Mouse (Mus musculus) CH12.LX (cell line): Measurements from ENCODE around the gene Tshz2. TPM values are rescaled to one million over a fixed set of nuclear protein-coding genes. Genes with fewer than 3 reads are reported as not detected.

Source experiments
- DNase-seq: peaks from one replicate; pipeline ENCODE4 v3.0.0-alpha.2; 2013; ENCODE audit errors: extremely low read depth
- H3K27ac ChIP-seq: 2 replicates; pipeline ENCODE4 v1.5.1; 2012; ENCODE audit warnings: low read depth, mild to moderate bottlenecking, control low read depth, moderate library complexity; ENCODE audit not compliant: insufficient read depth
- H3K27me3 ChIP-seq: replicated peaks from 2 replicates; pipeline ENCODE3; 2012; ENCODE audit warnings: inconsistent platforms
- H3K36me3 ChIP-seq, 2 experiments: replicated peaks in 1 of 2; 2 replicates each; pipeline versions ENCODE3 to v1.6.1; 2012; ENCODE audit warnings: inconsistent platforms in 1 of 2, low read length in 1 of 2, mild to moderate bottlenecking in 1 of 2, mixed read lengths in 1 of 2, moderate library complexity in 1 of 2; ENCODE audit not compliant: control insufficient read depth in 1 of 2, insufficient read depth in 1 of 2
- H3K4me1 ChIP-seq, 2 experiments: 2 replicates each; pipeline ENCODE4 v1.6.1; 2012; ENCODE audit warnings: inconsistent platforms in 1 of 2, moderate library complexity in 1 of 2; ENCODE audit not compliant: insufficient read depth in 2 of 2, control insufficient read depth in 1 of 2
- H3K4me2 ChIP-seq: 2 replicates; pipeline ENCODE4 v1.6.1; 2012; ENCODE audit warnings: low read depth, mild to moderate bottlenecking, control low read depth; ENCODE audit not compliant: poor library complexity, insufficient read depth, severe bottlenecking
- H3K4me3 ChIP-seq, 3 experiments: fragments of 150-350 bp in 1 of 3; sonication (generic) in 1 of 3; replicated peaks in 1 of 3; 2 replicates each; pipeline versions ENCODE3 to v1.5.1; 2011 to 2012; ENCODE audit warnings: low read depth in 2 of 3, low read length in 2 of 3, mild to moderate bottlenecking in 2 of 3, moderate library complexity in 2 of 3, control low read depth in 1 of 3, improper control_type of control experiment in 1 of 3, inconsistent platforms in 1 of 3, mixed read lengths in 1 of 3; ENCODE audit not compliant: poor library complexity in 1 of 3
- H3K79me2 ChIP-seq: replicated peaks from 2 replicates; pipeline ENCODE4 v1.6.1; 2012; ENCODE audit warnings: mild to moderate bottlenecking, moderate library complexity; ENCODE audit not compliant: control insufficient read depth, poor library complexity, insufficient read depth, severe bottlenecking; ENCODE audit errors: extremely low read depth
- H3K9ac ChIP-seq: 2 replicates; pipeline ENCODE4 v1.6.1; 2012; ENCODE audit warnings: low read depth, mild to moderate bottlenecking, control low read depth, moderate library complexity; ENCODE audit not compliant: insufficient read depth
- H3K9me3 ChIP-seq: replicated peaks from 2 replicates; pipeline ENCODE3; 2012; ENCODE audit warnings: low read length, inconsistent platforms, mixed read lengths
- CHD2 ChIP-seq: IDR thresholded peaks from 2 replicates; pipeline ENCODE4 v1.6.1; 2011; ENCODE audit warnings: low read length, improper control_type of control experiment
- GABPA ChIP-seq: IDR thresholded peaks from 2 replicates; pipeline ENCODE4 v1.6.1; 2012; ENCODE audit warnings: low read depth, low read length, improper control_type of control experiment, inconsistent platforms; ENCODE audit not compliant: insufficient replicate concordance
- HCFC1 ChIP-seq: IDR thresholded peaks from 2 replicates; pipeline ENCODE4 v1.6.1; 2012; ENCODE audit warnings: low read depth, mild to moderate bottlenecking, inconsistent platforms, low read length, improper control_type of control experiment
- JUN ChIP-seq: IDR thresholded peaks from 2 replicates; pipeline ENCODE4 v1.6.1; 2011; ENCODE audit warnings: low read depth, mild to moderate bottlenecking, low read length, improper control_type of control experiment, moderate library complexity; ENCODE audit not compliant: insufficient read depth
- KAT2A ChIP-seq: IDR thresholded peaks from 2 replicates; pipeline ENCODE4 v1.6.1; 2012; ENCODE audit warnings: low read length, improper control_type of control experiment, inconsistent platforms; ENCODE audit not compliant: insufficient replicate concordance
- MAFK ChIP-seq: IDR thresholded peaks from 2 replicates; pipeline ENCODE4 v1.6.1; 2011; ENCODE audit warnings: low read length, improper control_type of control experiment; ENCODE audit not compliant: insufficient replicate concordance
- MAZ ChIP-seq: IDR thresholded peaks from 2 replicates; pipeline ENCODE4 v1.6.1; 2012; ENCODE audit warnings: low read depth, mild to moderate bottlenecking, inconsistent platforms, low read length, improper control_type of control experiment, moderate library complexity
- MXI1 ChIP-seq: IDR thresholded peaks from 2 replicates; pipeline ENCODE4 v1.6.1; 2011; ENCODE audit warnings: mild to moderate bottlenecking, low read depth, low read length, improper control_type of control experiment
- MYC ChIP-seq: IDR thresholded peaks from 2 replicates; pipeline ENCODE4 v1.6.1; 2011; ENCODE audit warnings: low read depth, mild to moderate bottlenecking, improper control_type of control experiment, low read length
- NELFE ChIP-seq: IDR thresholded peaks from 2 replicates; pipeline ENCODE4 v1.6.1; 2011; ENCODE audit warnings: low read depth, low read length, improper control_type of control experiment
- RAD21 ChIP-seq: IDR thresholded peaks from 2 replicates; pipeline ENCODE4 v1.6.1; 2011; ENCODE audit warnings: low read depth, mild to moderate bottlenecking, low read length, improper control_type of control experiment, moderate library complexity
- SIN3A ChIP-seq: IDR thresholded peaks from 2 replicates; pipeline ENCODE4 v1.6.1; 2012; ENCODE audit warnings: low read length, improper control_type of control experiment, inconsistent platforms
- SMC3 ChIP-seq: IDR thresholded peaks from 2 replicates; pipeline ENCODE4 v1.6.1; 2011; ENCODE audit warnings: low read depth, low read length, improper control_type of control experiment
- TBP ChIP-seq: conservative IDR thresholded peaks from 2 replicates; pipeline ENCODE4 v1.6.1; 2011; ENCODE audit warnings: low read depth, low read length, improper control_type of control experiment
- TCF12 ChIP-seq: IDR thresholded peaks from 2 replicates; pipeline ENCODE4 v1.6.1; 2014; ENCODE audit warnings: low read depth, mild to moderate bottlenecking, inconsistent platforms, low read length, improper control_type of control experiment
- UBTF ChIP-seq: IDR thresholded peaks from 2 replicates; pipeline ENCODE4 v1.6.1; 2012; ENCODE audit warnings: low read depth, mild to moderate bottlenecking, inconsistent platforms, low read length, improper control_type of control experiment, moderate library complexity
- USF1 ChIP-seq: IDR thresholded peaks from 2 replicates; pipeline ENCODE4 v1.6.1; 2014; ENCODE audit warnings: low read depth, mild to moderate bottlenecking, inconsistent platforms, low read length, improper control_type of control experiment
- ZC3H11A ChIP-seq: IDR thresholded peaks from 2 replicates; pipeline ENCODE4 v1.6.1; 2012; ENCODE audit warnings: low read depth, mild to moderate bottlenecking, inconsistent platforms, low read length, improper control_type of control experiment
- ZKSCAN1 ChIP-seq: IDR thresholded peaks from 2 replicates; pipeline ENCODE4 v1.6.1; 2012; ENCODE audit warnings: low read depth, inconsistent platforms, low read length, improper control_type of control experiment, borderline replicate concordance
- dilution Hi-C: fragments of 300-500 bp; cut with MboI; formaldehyde crosslinking; loops from 2 replicates; pipeline ENCODE4 v1.14.3; 2020; ENCODE audit warnings: low sequenced_read_pairs; ENCODE audit not compliant: extremely low pct_unique_long_range_greater_than_20kb, extremely low pct_ligation_motif_present
- in situ Hi-C: fragments of 300-500 bp; cut with MboI; formaldehyde crosslinking; loops from 3 replicates; pipeline ENCODE4 v1.14.3; 2019; ENCODE audit warnings: low sequenced_read_pairs, low pct_ligation_motif_present, low pct_unique_long_range_greater_than_20kb, mixed read lengths
- polyA plus RNA-seq: library from polyadenylated mRNA; unstranded; fragments of >175 nt; gene quantifications from 2 replicates; pipeline ENCODE4 v1.2.1, GENCODE M21; 2012; ENCODE audit warnings: low read depth; ENCODE audit not compliant: insufficient read length
- total RNA-seq, 2 experiments: library from RNA; depleted of rRNA; stranded (reverse); fragments of 300-350 nt in 1 of 2; fragments of >200 nt in 1 of 2; gene quantifications; 2 replicates each; pipeline ENCODE4 v1.2.3; 2012 to 2014

Tshz2 gene
- total and polyA plus RNA-seq, 3 experiments = not detected

GRCm38 (mm10) chr2:169597357-169597756, 35.5 kb upstream of the Tshz2 start:
- no peak overlapping the region for H3K4me2 ChIP-seq
- no peaks in the 10 kb centered on the region for H3K79me2 ChIP-seq
- no peak for DNase-seq
- no peaks in the 10 kb centered on the region for H3K36me3 ChIP-seq
- H3K4me3 ChIP-seq = no peak overlapping the region
- H3K27ac ChIP-seq = no peak overlapping the region
- H3K4me1 ChIP-seq = no peaks in the 10 kb centered on the region
- H3K9ac ChIP-seq = no peak overlapping the region
- H3K27me3 ChIP-seq = no peaks in the 10 kb centered on the region
- dilution Hi-C loops = no loop called here
- no peak for TF ChIP-seq MYC
- TF ChIP-seq RAD21 = no peak
- no peak for TF ChIP-seq UBTF
- TF ChIP-seq CHD2 = no peak
- TF ChIP-seq, all 38 proteins: peak for 0
- in situ Hi-C loops = no loop called here
- peaks cover 86% of the 10 kb centered on the region for H3K9me3 ChIP-seq

GRCm38 (mm10) chr2:169597971-169598370, 34.8 kb upstream of the Tshz2 start:
- Histone ChIP-seq H3K4me3 (no peak overlapping the region), H3K9me3 (peaks cover 86% of the 10 kb centered on the region), H3K36me3 (no peaks in the 10 kb centered on the region), H3K9ac (no peak overlapping the region), H3K27ac (no peak overlapping the region), H3K27me3 (no peaks in the 10 kb centered on the region), H3K79me2 (no peaks in the 10 kb centered on the region), H3K4me1 (no peaks in the 10 kb centered on the region), H3K4me2 (no peak overlapping the region)
- no peak for TF ChIP-seq MXI1
- no peak for TF ChIP-seq JUN
- no peak for TF ChIP-seq KAT2A
- no peak for TF ChIP-seq SMC3
- no peak for TF ChIP-seq HCFC1
- no peak for TF ChIP-seq NELFE
- no peak for TF ChIP-seq ZKSCAN1
- TF ChIP-seq TBP = no peak
- TF ChIP-seq SIN3A = no peak
- no peak for TF ChIP-seq GABPA
- no peak for TF ChIP-seq ZC3H11A
- no peak for TF ChIP-seq MAFK
- no peak for TF ChIP-seq CHD2
- TF ChIP-seq USF1 = no peak
- TF ChIP-seq MAZ = no peak
- no peak for TF ChIP-seq TCF12
- no peak for DNase-seq
- dilution Hi-C loops (no loop called here), in situ Hi-C loops (no loop called here)
